Mouse (Mus musculus) leukemia stem cell, adult 10-12 weeks (primary cell): Measurements from ENCODE around the gene Gpsm2. TPM values are rescaled to one million over a fixed set of nuclear protein-coding genes. Genes with fewer than 3 reads are reported as not detected.

ENCODE experiments used
- polyA plus RNA-seq: library from polyadenylated mRNA; stranded (reverse); fragments of >175 nt; gene quantifications from 2 replicates; pipeline ENCODE4 v1.2.3, GENCODE M21; 2012; ENCODE audit warnings: low replicate concordance

Gpsm2 gene
- polyA plus RNA-seq: 9.1 and 45.0 TPM in 2 replicates

GRCm38 (mm10) chr3:108722036-108722872, at the start of gene Gpsm2:
Gpsm2 (minus strand) TSS chr3:108722309.

GRCm38 (mm10) chr3:108739045-108739708, 17.1 kb upstream of the Gpsm2 start, which contains the start of gene Aknad1:
Aknad1 (plus strand) TSS chr3:108739658.

GRCm38 (mm10) chr3:108653710-108654379, 68.3 kb downstream of the Gpsm2 start, which contains the start of gene Clcc1:
Clcc1 (plus strand) TSS chr3:108653913.

Other genes starting within 250 kb of the Gpsm2 start
- gene 1700013F07Rik, start 188.2 kb downstream of the Gpsm2 start, polyA plus RNA-seq: not detected in 2 replicates
- gene 5330417C22Rik, start 185.8 kb downstream of the Gpsm2 start, polyA plus RNA-seq: 0.06 and 0.82 TPM in 2 replicates
- gene Tmem167b, start 159.8 kb downstream of the Gpsm2 start, polyA plus RNA-seq: 1.4 and 6.1 TPM in 2 replicates
- gene Taf13, start 150.6 kb downstream of the Gpsm2 start, polyA plus RNA-seq: 0.19 and 0.24 TPM in 2 replicates
- gene Wdr47, start 131.0 kb downstream of the Gpsm2 start, polyA plus RNA-seq: 2.6 and 4.0 TPM in 2 replicates
- 4.2 and 14.3 TPM in 2 replicates for gene Clcc1, start 68.4 kb downstream of the Gpsm2 start, polyA plus RNA-seq
- 0.09 TPM in 1 of 2 replicates, not detected in the other for gene Aknad1, start 17.3 kb upstream of the Gpsm2 start, polyA plus RNA-seq
- gene Stxbp3, start 118.2 kb upstream of the Gpsm2 start, polyA plus RNA-seq: 3.6 and 11.5 TPM in 2 replicates
- gene Fndc7, start 167.7 kb upstream of the Gpsm2 start, polyA plus RNA-seq: 0.07 and 0.15 TPM in 2 replicates
- 70.2 and 97.9 TPM in 2 replicates for gene Prpf38b, start 189.4 kb upstream of the Gpsm2 start, polyA plus RNA-seq
- not detected in 2 replicates for gene Henmt1, start 217.6 kb upstream of the Gpsm2 start, polyA plus RNA-seq
- not detected in 2 replicates for gene Gm9857, start 218.1 kb upstream of the Gpsm2 start, polyA plus RNA-seq